Mouse (Mus musculus) heart, embryonic 16.5 days (tissue): ENCODE measurements at regions not wholly inside any gene's neighbourhood (a gene's known extent, or its start where the extent isn't known, plus 50 kb on each side); places are given as distances from the start of the nearest gene placed in this dataset.

ENCODE experiments used
- ATAC-seq: fragments of 200-750 bp; cut with Nextera tagmentation; replicated peaks from 2 replicates; pipeline ENCODE4 v1.8.0; 2017; ENCODE audit warnings: moderate number of reproducible peaks; ENCODE audit not compliant: insufficient read depth, low FRiP score; ENCODE audit errors: extremely low read depth
- H3K27ac ChIP-seq: fragments of 300-500 bp; sonication (generic); 2 replicates; pipeline ENCODE4 v1.5.1; 2014; ENCODE audit warnings: mild to moderate bottlenecking, low read length, control low read depth, moderate library complexity
- H3K27me3 ChIP-seq: fragments of 300-500 bp; sonication (generic); 2 replicates; pipeline ENCODE4 v1.6.1; 2014; ENCODE audit warnings: low read length, mixed read lengths; ENCODE audit not compliant: control insufficient read depth, insufficient read depth
- H3K36me3 ChIP-seq: fragments of 300-500 bp; sonication (generic); 2 replicates; pipeline ENCODE4 v1.6.1; 2014; ENCODE audit not compliant: control insufficient read depth, insufficient read depth
- H3K4me1 ChIP-seq: fragments of 300-500 bp; sonication (generic); 2 replicates; pipeline ENCODE4 v1.6.1; 2014; ENCODE audit warnings: low read length, mixed read lengths; ENCODE audit not compliant: control insufficient read depth, insufficient read depth
- H3K4me2 ChIP-seq: fragments of 300-500 bp; sonication (generic); 2 replicates; pipeline ENCODE4 v1.6.1; 2014; ENCODE audit warnings: low read depth, mild to moderate bottlenecking, control low read depth, low read length
- H3K4me3 ChIP-seq: fragments of 300-500 bp; sonication (generic); 2 replicates; pipeline ENCODE4 v1.5.1; 2014; ENCODE audit warnings: mild to moderate bottlenecking, control low read depth, low read length
- H3K9ac ChIP-seq: fragments of 300-500 bp; sonication (generic); 2 replicates; pipeline ENCODE4 v1.6.1; 2014; ENCODE audit warnings: low read length, control low read depth
- H3K9me3 ChIP-seq: fragments of 300-500 bp; sonication (generic); replicated peaks from 2 replicates; pipeline ENCODE4 v1.6.1; 2016; ENCODE audit warnings: low read length; ENCODE audit not compliant: control insufficient read depth
- WGBS: fragments of 180-500 bp; shearing (Covaris S2); extraction: QIAGEN DNeasy Blood & Tissue Kit; methylation state at CpG from one replicate; pipeline ENCODE4 v1.1.7; 2014; 5-methylcytosine and 5-hydroxymethylcytosine counted together

- H3K4me2 ChIP-seq, result no peak overlapping the region
- WGBS, result 39% methylated on average over 9 of the region's 9 CpGs
- peak overlapping the region; percentile 46; the same call in 1 of the 2 replicates for H3K27ac ChIP-seq
- H3K27me3 ChIP-seq, result no peaks in the 10 kb centered on the region
- H3K4me3 ChIP-seq, result no peak overlapping the region
- no peaks in the 10 kb centered on the region for H3K9me3 ChIP-seq
- no peak overlapping the region for H3K9ac ChIP-seq
- no peaks in the 10 kb centered on the region for H3K36me3 ChIP-seq
- no peaks in the 10 kb centered on the region for H3K4me1 ChIP-seq
- no peak for ATAC-seq
Observed at GRCm38 (mm10) chr12:106582760-106583159, 572.7 kb downstream of the Vrk1 start.

- H3K27ac ChIP-seq, result no peak overlapping the region
- H3K9me3 ChIP-seq, result no peaks in the 10 kb centered on the region
- H3K4me1 ChIP-seq, result no peaks in the 10 kb centered on the region
- no peak overlapping the region for H3K9ac ChIP-seq
- WGBS, result 77% methylated on average over 5 of the region's 5 CpGs
- no peaks in the 10 kb centered on the region for H3K36me3 ChIP-seq
- no peak overlapping the region for H3K4me2 ChIP-seq
- H3K4me3 ChIP-seq, result no peak overlapping the region
- H3K27me3 ChIP-seq, result no peaks in the 10 kb centered on the region
- no peak for ATAC-seq
Observed at GRCm38 (mm10) chr12:106585626-106586025, 575.6 kb downstream of the Vrk1 start.

- ATAC-seq, result no peak
- 87% methylated on average over 9 of the region's 9 CpGs for WGBS
- H3K4me2 ChIP-seq, result no peak overlapping the region
- H3K27me3 ChIP-seq, result no peaks in the 10 kb centered on the region
- no peak overlapping the region for H3K4me3 ChIP-seq
- no peak overlapping the region for H3K27ac ChIP-seq
- H3K9me3 ChIP-seq, result no peaks in the 10 kb centered on the region
- H3K9ac ChIP-seq, result no peak overlapping the region
- H3K36me3 ChIP-seq, result no peaks in the 10 kb centered on the region
- no peaks in the 10 kb centered on the region; the same call in 1 of the 2 replicates for H3K4me1 ChIP-seq
Observed at GRCm38 (mm10) chr12:106592686-106593085, 582.7 kb downstream of the Vrk1 start.

GRCm38 (mm10) chr12:106597636-106598035 is 587.6 kb downstream of the Vrk1 start:
- Histone ChIP-seq H3K4me2 (0 out of 2 replicates have a peak overlapping the region, but pooled peaks have one; percentile 1), H3K9ac (no peak overlapping the region), H3K27me3 (no peaks in the 10 kb centered on the region), H3K4me3 (no peak overlapping the region), H3K4me1 (no peaks in the 10 kb centered on the region; the same call in 1 of the 2 replicates), H3K9me3 (no peaks in the 10 kb centered on the region), H3K36me3 (no peaks in the 10 kb centered on the region), H3K27ac (no peak overlapping the region)
- 4% methylated on average over 12 of the region's 12 CpGs for WGBS
- ATAC-seq, result no peak

GRCm38 (mm10) chr12:106607240-106607639 is 597.2 kb downstream of the Vrk1 start:
- Histone ChIP-seq H3K9me3 (no peaks in the 10 kb centered on the region), H3K4me2 (no peak overlapping the region), H3K4me3 (no peak overlapping the region), H3K9ac (no peak overlapping the region), H3K36me3 (no peaks in the 10 kb centered on the region), H3K4me1 (no peaks in the 10 kb centered on the region), H3K27me3 (no peaks in the 10 kb centered on the region), H3K27ac (no peak overlapping the region)
- ATAC-seq, result no peak

GRCm38 (mm10) chr12:106607655-106608337 is 597.8 kb downstream of the Vrk1 start:
- no peak for ATAC-seq
- Histone ChIP-seq H3K9me3 (no peaks in the 10 kb centered on the region), H3K36me3 (no peaks in the 10 kb centered on the region), H3K4me3 (no peak overlapping the region), H3K27me3 (no peaks in the 10 kb centered on the region), H3K4me2 (no peak overlapping the region), H3K9ac (no peak overlapping the region), H3K27ac (no peak overlapping the region), H3K4me1 (no peaks in the 10 kb centered on the region)
- 74% methylated on average over 11 of the region's 11 CpGs for WGBS

GRCm38 (mm10) chr12:106618684-106619083 is 608.7 kb downstream of the Vrk1 start:
- Histone ChIP-seq H3K27ac (no peak overlapping the region), H3K36me3 (no peaks in the 10 kb centered on the region), H3K9ac (no peak overlapping the region), H3K4me2 (no peak overlapping the region), H3K27me3 (no peaks in the 10 kb centered on the region), H3K4me1 (no peaks in the 10 kb centered on the region), H3K4me3 (no peak overlapping the region), H3K9me3 (0 out of 2 replicates have a peak, but pooled peaks cover 3% of the 10 kb centered on the region)
- WGBS, result 90% methylated on average over 6 of the region's 6 CpGs
- no peak for ATAC-seq

GRCm38 (mm10) chr12:106626786-106627185 is 616.8 kb downstream of the Vrk1 start:
- no peaks in the 10 kb centered on the region for H3K36me3 ChIP-seq
- H3K9ac ChIP-seq, result no peak overlapping the region
- no peak overlapping the region for H3K27ac ChIP-seq
- H3K9me3 ChIP-seq, result no peaks in the 10 kb centered on the region
- no peak overlapping the region for H3K4me2 ChIP-seq
- no peak for ATAC-seq
- no peaks in the 10 kb centered on the region for H3K27me3 ChIP-seq
- H3K4me1 ChIP-seq, result no peaks in the 10 kb centered on the region
- 64% methylated on average over 15 of the region's 15 CpGs for WGBS
- H3K4me3 ChIP-seq, result no peak overlapping the region

GRCm38 (mm10) chr12:106632566-106632965 is 622.5 kb downstream of the Vrk1 start:
- ATAC-seq, result no peak
- no peaks in the 10 kb centered on the region for H3K36me3 ChIP-seq
- H3K4me1 ChIP-seq, result no peaks in the 10 kb centered on the region
- no peak overlapping the region for H3K4me2 ChIP-seq
- no peak overlapping the region for H3K9ac ChIP-seq
- 69% methylated on average over 7 of the region's 7 CpGs for WGBS
- H3K9me3 ChIP-seq, result no peaks in the 10 kb centered on the region
- H3K4me3 ChIP-seq, result no peak overlapping the region
- H3K27me3 ChIP-seq, result no peaks in the 10 kb centered on the region
- no peak overlapping the region for H3K27ac ChIP-seq
